Mouse (Mus musculus): ENCODE measurements at regions not wholly inside any gene's neighbourhood (a gene's known extent, or its start where the extent isn't known, plus 50 kb on each side); places are given as distances from the start of the nearest gene placed in this dataset.

DNA sequence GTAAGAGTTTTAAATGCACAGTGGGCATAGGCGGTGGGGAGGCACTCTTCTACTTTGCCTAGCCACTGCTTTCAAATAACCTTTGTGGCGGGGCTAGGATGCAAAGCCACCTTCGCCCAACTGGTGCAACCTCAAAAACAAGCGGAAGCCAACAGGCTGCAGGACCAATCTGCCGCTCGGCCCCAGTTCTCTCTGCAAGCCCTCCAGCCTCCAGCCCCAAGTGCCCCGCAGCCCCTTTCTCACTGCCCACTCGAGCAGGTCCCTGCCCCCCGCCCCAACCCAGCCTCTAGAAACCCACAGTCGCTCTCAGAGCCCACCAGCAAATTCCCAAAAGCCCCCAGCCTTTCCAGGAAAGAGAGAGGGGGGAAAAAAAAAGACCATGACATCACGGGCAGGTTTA, 89.6 kb upstream of the Ssbp2 start:
- ATAC-seq = peak; percentile 52

DNA sequence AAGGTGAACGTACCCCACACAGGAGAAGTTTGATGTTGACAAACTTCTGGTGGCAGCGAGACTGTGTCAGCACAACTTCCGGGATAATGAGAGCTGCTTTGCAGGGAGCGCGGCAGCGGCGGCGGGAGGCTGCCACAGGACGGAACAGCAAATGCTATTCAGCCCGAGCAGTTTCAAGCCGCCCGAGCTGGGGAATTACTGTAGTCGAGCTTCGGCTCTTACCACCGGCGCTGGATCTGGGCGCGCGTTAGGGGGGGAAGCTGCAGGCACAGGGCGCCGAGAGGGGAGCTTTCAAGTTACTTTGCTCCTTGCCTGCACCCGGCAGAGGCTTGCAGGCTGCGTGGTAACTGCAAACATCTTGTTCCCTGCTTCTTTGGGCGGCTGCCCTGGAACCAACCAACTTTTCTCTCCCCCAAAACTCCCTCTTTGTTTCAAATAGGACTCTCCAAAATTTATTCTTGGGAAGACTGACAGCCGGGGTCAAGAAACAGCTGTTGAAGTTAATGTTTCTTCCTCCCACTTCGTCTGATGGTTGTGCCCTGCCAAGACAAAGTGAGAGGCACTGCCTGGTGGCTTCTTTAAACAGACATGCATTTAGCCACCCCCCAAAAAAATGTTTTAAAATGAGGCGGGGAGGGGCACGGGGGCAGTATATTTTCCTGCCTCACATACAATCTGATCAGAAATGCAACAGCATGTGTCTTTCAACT, 89.0 kb upstream of the Ssbp2 start:
- peak; percentile 89 for ATAC-seq

DNA sequence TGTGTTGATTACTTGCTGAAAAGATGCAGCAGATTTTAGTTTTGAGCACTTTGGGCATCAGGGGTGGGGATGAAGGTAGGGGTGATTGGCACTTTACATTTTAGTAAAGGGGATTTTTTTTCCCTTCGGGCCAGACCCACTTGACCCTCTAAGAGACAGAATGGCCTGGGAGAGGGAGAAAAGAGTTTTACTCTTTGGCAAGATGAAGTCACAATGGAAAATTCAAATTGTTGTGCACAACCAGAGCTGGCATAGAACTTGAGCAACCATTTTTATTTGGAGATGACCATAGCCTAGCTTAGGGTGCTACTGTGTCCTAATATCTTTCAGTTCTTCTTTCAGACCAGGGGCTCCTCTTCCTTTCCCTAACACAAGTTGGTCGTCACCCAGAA, 88.5 kb upstream of the Ssbp2 start:
- ATAC-seq = no peak

DNA sequence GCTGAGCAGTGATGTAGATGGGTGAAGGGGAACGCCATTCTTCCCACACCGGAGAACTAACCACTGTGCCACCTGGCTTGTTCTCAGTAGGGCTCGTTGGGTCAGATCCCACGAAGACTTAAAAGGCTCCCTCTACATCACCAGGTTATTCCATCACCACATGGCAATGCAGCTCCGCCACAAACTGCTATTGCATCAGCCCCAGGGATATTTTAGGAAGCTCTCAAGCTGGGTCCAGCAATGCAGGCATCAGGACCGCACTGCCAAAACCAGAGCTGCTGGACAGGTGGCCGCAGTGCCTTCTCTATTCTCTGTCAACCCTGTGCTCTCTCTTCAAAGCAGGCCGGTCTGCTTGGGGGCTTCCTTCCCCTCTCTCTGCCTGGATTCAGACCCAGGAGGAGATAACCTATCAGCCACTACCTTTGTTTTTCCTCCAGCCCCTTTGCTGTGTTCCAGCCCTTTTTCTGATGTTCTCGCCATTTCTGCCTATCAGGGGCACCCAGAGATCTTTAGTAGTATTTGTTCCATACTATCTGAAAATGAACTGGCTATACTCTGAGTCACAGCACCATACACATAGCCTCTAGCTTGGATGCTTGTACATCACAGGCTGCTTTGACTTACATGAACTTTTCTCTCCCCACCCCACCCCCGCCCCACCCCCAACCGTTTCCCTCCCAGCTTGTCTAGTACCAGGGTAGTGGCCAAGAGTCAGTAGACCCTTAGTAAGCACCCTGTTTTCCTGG, 87.8 kb upstream of the Ssbp2 start:
- no peak for ATAC-seq

DNA sequence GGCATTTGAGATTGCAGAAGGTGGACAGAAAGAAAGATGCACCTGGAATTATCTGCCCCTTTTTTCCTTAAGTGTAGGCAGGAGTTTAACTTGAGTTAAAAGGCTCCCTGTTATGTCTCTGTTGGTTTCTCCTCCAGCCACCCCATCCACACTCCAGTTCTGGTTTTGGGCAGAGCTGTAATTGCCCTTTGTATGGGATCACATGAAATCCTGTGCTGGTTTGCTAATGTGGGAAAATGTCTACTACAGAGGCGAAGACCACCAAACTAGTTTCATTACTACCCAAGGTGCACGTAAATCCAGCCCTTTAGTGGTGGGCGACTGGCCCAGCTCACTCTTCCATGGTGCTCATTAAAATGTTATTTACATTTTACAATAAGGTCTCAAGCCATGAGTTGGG, 85.9 kb upstream of the Ssbp2 start:
- ATAC-seq = no peak

DNA sequence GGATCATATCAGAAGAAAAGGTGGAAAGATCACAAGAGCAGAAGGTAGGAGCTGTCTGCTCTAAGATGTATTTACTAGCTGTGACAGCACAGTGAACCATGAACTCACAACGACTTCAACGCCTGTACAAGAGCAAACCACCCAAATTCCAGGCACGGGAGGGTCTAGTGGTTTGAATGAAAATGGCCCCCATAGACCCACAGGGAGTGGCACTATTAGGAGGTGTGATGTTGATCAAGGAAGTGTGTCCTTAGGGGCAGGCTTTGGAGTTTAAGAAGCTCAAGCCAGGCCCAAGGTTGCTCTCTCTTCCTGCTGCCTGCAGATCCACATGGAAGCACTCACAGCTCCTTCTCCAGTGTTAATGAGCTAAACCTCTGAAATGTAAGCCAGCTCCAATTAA, 83.5 kb upstream of the Ssbp2 start:
- ATAC-seq = no peak

DNA sequence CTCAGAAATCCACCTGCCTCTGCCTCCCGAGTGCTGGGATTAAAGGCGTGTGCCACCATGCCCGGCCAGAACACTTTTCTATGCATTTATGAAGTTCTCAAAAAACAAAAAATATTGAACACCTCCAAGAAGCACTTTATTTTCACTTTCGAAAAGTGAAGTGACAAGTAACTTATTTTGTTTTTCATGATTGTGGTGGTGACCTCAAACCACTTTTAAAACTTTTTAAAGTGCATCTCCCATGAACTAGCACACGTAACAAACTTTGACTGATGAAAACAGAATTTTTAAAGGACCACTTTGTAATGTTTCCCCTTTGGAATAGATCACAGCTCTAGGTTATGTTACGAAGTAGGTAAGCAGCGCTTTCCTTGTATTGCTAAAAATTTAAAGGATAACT, 82.7 kb upstream of the Ssbp2 start:
- ATAC-seq = peak; percentile 83

DNA sequence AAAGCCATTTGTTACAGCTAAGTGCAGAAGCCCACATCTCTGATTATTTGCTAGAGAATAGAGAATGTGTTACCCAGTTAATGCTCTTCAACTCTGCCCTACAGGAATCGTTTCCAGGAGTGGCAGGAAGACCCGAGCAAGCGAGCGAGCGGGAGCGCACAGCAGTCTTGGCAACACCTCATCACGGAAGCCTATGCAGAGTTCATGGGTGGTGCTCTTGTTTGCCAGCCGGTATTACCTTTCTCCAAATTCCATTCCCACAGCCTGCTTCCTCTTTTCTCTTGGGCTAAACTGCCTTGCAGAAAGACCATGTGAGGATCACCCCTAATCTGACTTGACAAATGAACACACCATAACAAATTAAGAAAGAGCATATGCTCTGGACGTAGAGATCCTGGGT, 82.1 kb upstream of the Ssbp2 start:
- no peak for ATAC-seq

DNA sequence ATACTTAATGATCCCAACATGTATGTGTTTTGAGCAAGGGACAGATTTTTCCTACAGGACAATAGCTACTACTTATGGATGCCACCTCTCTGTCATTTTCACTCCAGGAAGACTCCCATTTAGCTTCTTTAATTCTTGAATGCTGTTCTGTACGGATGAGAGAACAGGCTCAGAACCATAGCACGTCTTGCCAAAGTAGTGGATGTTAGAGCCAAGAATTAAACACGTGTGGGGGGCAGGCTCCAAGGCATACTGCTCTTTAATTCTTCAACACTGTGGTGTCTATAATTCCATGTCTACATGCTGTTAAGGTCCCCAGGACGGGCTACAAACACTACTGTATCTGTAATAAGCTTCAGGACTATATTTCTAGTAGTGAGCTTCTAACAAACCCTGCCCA, 74.7 kb upstream of the Ssbp2 start:
- ATAC-seq = no peak

DNA sequence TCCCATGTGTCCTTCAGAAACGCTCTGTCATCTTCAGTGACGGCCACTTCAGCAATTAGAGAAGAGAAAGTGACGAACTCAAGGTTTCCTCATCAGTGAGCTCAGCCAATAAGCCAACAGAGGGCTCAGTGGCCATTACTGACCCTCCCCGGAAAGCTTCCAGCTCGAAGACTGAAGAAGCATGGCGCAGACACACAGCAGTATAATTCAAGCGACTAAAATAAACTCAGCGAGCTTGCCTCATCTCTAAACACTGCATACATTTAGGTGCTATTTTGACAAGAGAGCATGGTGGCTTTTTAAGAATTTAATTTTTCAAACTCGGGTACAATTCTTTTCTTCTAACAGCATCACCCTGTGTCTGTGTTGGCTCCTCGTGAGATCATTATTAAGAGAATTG, 72.2 kb upstream of the Ssbp2 start:
- ATAC-seq = no peak

DNA sequence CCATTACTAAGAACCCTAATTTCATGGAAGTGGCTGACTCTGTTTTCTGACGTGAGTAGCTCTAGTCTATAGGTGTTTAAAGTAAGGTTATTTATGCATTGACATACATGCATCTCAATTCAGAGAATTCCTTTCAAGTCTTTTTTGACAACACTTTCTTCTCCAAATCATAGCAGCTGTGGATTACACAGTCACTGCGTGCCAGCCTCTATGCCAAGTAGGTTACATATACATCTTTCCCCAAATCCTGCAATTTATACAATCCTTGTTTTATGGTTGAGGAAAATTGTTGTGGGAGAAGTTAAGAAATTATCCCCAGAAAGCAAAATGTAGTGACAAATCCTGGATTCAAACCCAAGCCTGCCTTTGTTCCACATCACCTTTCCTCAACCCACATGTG, 56.5 kb upstream of the Ssbp2 start:
- ATAC-seq = no peak

DNA sequence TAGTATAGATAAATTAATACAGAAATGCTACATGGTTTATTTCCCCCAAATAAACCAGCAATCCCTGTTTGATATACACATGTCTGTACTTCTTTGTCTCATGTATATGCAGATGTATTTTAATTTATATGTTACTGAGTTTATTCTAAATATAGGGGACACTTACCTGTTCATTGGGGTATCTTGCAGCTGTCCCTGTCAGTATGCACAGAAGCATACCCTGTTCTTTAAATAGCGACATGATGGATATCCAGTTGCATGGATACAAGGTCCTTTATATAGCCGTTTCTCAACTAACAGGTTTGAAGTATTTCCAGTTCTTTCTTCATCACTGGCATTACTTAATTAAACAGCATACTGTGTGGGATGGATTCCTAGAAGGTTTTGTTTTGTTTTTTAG, 55.1 kb upstream of the Ssbp2 start:
- no peak for ATAC-seq

DNA sequence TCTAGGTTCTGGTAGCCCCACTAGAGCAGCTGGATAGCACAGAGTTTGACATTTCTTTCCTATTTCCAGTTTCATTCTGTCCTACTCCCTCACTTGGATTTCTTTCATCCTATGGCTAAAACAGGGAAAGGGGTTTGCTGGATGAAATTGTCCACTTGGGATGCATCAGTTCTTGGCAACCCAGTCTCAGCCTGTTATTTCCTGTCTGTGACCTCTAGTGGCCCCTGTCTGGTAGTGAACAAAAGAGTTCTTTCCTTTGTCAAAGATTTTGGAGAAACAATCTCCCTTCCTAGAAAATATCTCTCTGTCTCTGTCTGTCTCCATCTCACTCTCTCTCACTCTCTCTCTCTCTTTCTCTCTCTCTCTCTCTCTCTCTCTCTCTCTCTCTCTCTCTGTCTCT, 50.0 kb upstream of the Ssbp2 start:
- peak; percentile 79 for ATAC-seq
